Mouse (Mus musculus): ENCODE data around the gene Slc36a3.

The Slc36a3 gene

GRCm38 (mm10) chr11:55151608-55152007, at the start of gene Slc36a3:
Gene Slc36a3 (minus strand): TSS chr11:55151708.
- DNase-seq (ENCODE audit: low spot score), result no peak

- DNase-seq (ENCODE audit: low spot score), result no peak
Measured at GRCm38 (mm10) chr11:55197740-55198510, 46.4 kb upstream of the Slc36a3 start.

DNA sequence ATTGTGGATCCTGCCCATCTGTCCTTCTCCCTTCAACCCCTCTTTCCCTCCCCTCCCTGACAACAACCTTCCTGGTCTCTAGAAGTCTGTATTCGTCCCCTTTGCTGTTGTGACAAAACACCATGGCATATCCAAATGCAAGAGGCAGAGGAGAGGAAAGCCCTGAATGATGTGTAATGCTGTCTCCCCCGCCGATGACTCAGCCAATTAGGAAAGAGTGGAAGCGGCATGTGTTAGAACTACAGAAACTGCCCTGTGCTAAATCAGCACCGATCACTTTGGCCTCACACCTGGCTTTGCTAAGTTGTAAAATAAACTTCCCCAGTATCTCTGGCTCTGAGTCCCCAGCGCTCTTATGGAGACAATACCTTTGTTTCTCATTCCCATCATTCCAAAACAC, 45.6 kb upstream of the Slc36a3 start:
- DNase-seq (ENCODE audit: low spot score), result no peak

DNA sequence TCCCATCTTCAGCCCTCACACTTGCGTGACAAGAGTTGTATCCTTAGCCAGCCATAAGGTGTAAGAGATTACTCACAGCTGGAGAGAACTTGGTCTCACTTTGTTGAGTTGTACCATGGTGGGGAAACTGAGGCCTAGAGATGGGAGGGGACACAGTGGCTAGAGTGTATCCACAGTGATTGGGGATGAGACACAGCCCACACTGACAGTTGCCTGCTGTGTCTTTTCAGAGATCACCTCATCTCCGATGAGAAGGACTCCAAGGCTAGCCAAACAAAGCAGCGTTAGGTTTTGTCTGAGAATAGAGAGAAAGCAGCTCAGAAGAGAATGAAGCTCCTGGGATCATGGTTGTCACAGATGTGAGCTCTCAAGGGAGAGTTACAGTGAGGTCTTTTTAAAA, 38.7 kb upstream of the Slc36a3 start:
- DNase-seq (ENCODE audit: low spot score), result no peak

DNA sequence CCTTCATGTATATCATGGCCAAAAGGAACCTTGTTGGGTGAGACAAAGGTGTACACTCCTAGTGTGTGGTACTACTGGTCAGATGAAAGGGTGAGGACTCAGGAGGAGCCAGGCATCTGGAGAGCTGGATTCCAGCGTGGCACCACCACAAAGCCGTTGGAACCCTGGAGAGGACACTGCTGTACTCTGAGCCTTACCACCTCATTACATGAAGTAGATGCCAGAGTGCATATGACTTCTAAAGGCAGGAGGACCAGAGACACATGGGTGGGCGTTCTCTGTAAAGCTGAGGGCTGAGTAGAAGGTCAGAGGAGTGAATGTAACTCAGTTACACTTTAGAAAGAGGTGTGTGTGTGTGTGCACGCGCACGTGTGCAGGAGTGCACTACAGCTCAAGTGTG, 36.3 kb upstream of the Slc36a3 start:
- no peak for DNase-seq (ENCODE audit: low spot score)

DNA sequence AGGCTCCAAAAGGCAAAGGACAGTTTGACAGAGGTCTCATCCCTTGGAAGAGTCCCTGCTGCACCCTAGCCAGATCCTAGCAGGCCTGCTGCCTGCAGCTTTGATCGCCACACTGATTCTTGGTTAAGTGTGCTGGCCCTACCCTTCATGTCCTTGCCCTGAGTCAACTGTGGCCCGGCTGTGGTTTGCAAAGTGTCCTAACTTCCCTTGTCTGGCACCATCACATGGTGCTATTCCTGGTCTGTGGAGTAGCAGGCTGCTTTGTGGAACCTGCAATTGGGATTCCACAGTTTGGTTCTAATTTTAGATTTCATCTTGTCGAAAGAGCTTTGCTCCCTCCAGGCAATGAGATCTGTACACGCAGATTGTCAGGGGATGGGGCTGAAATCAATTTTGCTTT, 35.8 kb upstream of the Slc36a3 start:
- no peak for DNase-seq (ENCODE audit: low spot score)

- DNase-seq (ENCODE audit: low spot score), result peak; percentile 49
Measured at GRCm38 (mm10) chr11:55184733-55185291, 33.3 kb upstream of the Slc36a3 start, which contains the start of gene Slc36a2. Gene Slc36a2 (minus strand): TSS chr11:55185077.

DNA sequence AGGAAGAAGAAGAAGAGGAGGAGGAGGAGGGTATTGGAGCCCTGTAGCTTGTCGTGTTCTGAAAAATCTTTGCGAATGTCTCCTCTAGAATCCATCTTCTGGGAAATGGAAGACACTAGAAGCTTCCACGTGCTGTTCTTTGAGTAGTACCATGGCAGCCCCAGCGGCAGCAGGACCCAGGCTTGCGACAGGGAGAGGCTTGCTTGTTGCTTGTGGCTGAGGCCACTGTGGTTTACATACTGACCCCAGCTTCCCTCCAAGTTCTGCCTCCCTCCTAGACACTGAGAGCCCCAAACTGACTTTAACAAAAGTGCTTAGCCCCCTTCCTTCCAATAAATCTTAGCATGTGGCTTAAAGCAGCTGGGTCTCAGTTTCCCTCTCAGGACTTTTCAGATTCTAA, 32.7 kb upstream of the Slc36a3 start:
- DNase-seq (ENCODE audit: low spot score), result no peak

DNA sequence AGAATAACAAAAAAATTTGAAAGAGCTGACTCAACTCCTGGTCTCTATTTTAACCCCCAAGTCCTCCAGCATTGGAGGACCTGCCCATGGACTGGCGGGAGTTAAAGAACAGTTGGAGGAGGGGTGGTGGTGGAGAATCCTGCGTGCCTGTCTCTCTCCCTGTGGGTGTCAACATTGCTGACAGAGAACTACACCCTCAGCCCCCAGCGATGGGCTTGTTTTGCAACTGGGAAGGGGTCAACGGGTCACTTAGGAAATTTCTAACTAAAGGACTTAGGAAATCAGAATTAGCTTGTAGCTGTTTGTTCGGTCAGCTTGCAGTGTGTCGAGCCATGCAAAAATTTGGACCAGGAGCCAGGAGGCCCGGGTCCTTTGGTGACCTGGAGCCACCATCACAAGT, 31.6 kb upstream of the Slc36a3 start:
- no peak for DNase-seq (ENCODE audit: low spot score)

- no peak for DNase-seq (ENCODE audit: low spot score)
Measured at GRCm38 (mm10) chr11:55179856-55180255, 28.3 kb upstream of the Slc36a3 start.

DNA sequence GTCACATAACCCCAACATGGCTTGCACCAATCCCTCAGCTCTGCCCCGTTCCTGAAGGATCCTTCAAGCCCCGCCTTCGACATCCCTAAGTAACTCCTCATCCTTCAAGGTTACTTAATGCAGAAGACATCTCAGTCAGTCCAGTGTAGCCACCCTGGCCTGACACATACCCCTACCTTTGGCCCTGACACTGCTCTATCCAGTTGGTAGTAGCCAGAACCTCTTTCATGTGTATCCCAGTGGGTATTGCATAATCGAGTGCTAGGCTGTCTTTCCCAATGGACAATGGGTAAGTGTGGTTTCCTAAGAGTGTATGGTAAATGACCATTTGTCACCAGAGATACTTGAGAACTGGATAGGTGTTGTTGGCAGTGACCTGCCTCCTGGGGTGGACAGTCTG, 27.3 kb upstream of the Slc36a3 start:
- no peak for DNase-seq (ENCODE audit: low spot score)

- no peak for DNase-seq (ENCODE audit: low spot score)
Measured at GRCm38 (mm10) chr11:55170501-55170900, 19.0 kb upstream of the Slc36a3 start.

- no peak for DNase-seq (ENCODE audit: low spot score)
Measured at GRCm38 (mm10) chr11:55168914-55169313, 17.4 kb upstream of the Slc36a3 start.

GRCm38 (mm10) chr11:55168504-55168903, 17.0 kb upstream of the Slc36a3 start:
- no peak for DNase-seq (ENCODE audit: low spot score)

- DNase-seq (ENCODE audit: low spot score), result no peak
Measured at GRCm38 (mm10) chr11:55165748-55166147, 14.2 kb upstream of the Slc36a3 start.

GRCm38 (mm10) chr11:55164723-55165122, 13.2 kb upstream of the Slc36a3 start:
- peak; percentile 57 for DNase-seq (ENCODE audit: low spot score)

- peak; percentile 69 for DNase-seq (ENCODE audit: low spot score)
Measured at GRCm38 (mm10) chr11:55162670-55163069, 11.2 kb upstream of the Slc36a3 start.

DNA sequence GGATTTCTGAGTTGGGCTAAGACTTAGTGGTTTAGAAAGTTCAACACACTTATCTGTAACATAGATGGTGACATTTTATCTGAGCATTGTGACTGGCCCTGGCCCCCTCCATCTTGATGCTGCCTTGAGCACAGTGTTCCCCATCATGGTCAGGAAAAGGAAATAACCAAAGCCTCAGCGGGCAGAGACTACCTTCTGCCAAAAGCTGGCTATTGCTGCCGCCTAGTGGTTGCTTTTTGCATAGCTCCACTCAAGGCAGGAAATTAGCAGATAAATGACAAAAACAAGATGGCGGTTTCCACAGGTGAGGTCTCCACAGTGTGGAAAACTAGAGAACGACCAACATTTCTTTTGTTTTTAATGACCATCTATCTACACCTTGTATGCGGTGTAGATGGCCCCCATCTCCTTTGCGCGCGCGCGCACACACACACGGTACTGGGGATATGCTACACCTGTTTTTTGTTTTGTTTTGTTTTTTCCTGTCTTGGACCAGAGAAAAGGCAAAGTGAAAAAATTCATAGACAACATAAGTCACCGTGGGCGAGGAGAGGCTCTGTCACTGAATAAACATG, 7.4 kb upstream of the Slc36a3 start:
- DNase-seq (ENCODE audit: low spot score), result peak; percentile 81

- DNase-seq (ENCODE audit: low spot score), result no peak
Measured at GRCm38 (mm10) chr11:55155070-55155421, 3.5 kb upstream of the Slc36a3 start.

- no peak for DNase-seq (ENCODE audit: low spot score)
Measured at GRCm38 (mm10) chr11:55154398-55155069, 3.0 kb upstream of the Slc36a3 start.

GRCm38 (mm10) chr11:55148461-55148860, 3.0 kb downstream of the Slc36a3 start:
- no peak for DNase-seq (ENCODE audit: low spot score)

DNA sequence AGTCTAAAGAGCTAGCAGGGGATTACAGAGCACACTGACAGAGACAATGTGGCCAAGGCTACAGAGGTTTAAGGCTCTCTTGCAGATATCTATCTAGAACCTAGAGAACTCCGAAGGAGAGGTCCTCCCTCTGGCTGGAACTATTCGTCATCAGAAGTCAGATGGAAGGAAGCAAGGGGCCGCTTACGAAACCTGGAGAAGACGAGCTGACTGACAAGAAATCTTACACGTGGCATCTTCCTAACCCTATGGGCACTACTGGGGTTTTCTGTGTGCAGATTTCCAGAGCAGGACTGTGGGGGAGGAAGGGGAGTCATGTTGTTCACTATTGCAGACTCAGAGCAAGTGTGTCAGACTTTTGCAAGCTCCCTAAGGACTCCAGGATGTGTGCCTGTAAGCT, 4.1 kb downstream of the Slc36a3 start:
- no peak for DNase-seq (ENCODE audit: low spot score)

DNA sequence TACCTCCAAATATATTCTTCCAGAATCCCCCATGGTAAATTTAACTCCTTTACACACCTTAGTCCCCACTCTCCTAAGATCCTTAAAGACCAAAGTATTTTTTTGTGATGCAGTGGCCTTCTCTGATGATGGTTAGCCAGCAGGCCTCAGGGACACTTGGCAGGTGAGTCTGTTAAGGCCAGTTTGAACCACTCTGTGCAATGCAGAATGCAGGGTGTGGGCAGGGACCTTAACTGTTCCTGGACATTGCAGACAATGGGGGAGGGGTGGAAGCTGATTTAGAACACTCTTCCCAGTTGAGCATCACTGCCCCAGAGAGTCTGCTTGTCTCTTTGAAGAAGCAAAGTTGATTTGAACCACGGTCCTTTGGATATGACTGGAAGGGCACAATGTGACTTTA, 4.7 kb downstream of the Slc36a3 start:
- DNase-seq (ENCODE audit: low spot score), result no peak

Measured in embryo, embryonic 10 days (tissue).